Mouse (Mus musculus): ENCODE results near the gene Sp140. TPM values are rescaled to one million over a fixed set of nuclear protein-coding genes. Genes with fewer than 3 reads are reported as not detected.
"Not testable (repeated sequence)": the region's sequence is repeated elsewhere in the genome, so short reads cannot be mapped to it uniquely, and the experiment has no call there.

Gene Sp140
- total RNA-seq, 2 experiments from 2014 or later, result 1.5 to 2.0 TPM

- intact Hi-C loops (cut with DNase I); DNase-seq: not testable (repeated sequence)
Observed at GRCm38 (mm10) chr1:85636936-85637335, 36.8 kb downstream of the Sp140 start.

GRCm38 (mm10) chr1:85638144-85638543 is 38.0 kb downstream of the Sp140 start:
- DNase-seq; intact Hi-C loops (cut with DNase I): not testable (repeated sequence)

- DNase-seq, result peak; percentile 17 to 27
- intact Hi-C loops (cut with DNase I), result not testable (repeated sequence)
Observed at GRCm38 (mm10) chr1:85649881-85650280, 49.7 kb downstream of the Sp140 start, which contains the start of gene Sp100. Gene Sp100, plus strand, starts transcription at chr1:85649988.

DNA sequence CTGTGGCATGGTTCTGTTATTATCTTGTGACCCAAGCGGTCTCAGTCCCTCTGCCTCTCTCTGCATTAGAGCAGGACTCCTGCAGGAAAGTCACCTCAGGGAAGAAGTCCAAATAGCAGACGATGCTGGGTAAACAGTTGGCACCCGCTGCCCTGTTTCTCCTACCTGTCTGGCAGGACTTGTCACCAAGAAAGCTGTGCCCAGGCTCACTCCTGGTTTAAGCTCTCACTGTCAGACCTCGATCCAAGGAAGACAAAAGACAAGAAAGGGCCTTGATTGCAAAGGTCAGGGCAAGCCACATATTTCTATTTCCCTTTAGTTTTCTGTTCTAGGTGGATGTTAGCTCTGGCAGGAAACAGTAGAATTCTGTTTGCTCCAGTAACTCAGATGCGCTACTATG is 50.3 kb downstream of the Sp140 start:
- intact Hi-C loops (cut with DNase I); DNase-seq: not testable (repeated sequence)

DNA sequence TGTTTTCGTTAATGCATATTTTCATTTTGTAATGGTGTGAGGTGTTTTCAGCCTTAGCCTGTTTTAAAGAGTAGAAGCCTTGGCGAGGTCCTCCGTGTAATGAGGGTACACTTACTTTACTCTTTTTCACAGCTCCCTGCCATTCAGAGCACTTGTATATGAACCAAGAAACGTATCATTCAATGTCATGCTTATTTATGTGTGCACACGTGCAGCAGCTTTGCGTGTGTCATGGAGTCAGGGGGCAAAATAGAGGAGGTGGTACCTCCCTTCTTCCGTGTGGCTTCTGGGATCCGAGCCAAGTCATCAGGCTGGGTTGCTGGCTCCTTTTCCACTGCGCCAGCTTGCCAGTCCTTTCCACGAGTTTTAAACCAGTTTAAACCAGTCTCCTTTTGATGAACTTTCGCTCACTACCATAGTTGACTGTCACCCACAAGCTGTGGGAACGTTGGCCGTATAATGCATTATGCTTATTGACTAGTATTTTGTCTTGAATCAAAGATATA is 51.6 kb downstream of the Sp140 start:
- DNase-seq; intact Hi-C loops (cut with DNase I): not testable (repeated sequence)

DNA sequence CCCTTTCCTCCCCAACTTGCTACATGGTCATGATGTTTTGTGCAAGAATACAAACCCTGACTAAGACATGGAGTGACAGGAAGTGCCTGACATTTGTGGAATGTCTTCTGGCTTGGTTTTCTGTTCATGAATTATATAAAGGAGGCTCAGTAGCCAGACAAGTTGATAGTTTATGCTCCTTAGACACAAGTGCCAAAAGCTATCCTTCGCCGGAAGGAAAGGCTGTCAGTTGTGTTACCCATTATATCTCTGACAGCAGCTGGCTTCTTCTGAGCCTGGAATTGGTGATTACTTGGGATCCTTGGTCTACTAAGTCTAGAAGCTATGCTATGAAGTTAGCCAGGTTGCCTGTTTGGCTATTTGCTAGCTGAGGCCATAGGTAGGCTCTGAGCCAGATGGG is 57.0 kb downstream of the Sp140 start:
- intact Hi-C loops (cut with DNase I), result not testable (repeated sequence)

DNA sequence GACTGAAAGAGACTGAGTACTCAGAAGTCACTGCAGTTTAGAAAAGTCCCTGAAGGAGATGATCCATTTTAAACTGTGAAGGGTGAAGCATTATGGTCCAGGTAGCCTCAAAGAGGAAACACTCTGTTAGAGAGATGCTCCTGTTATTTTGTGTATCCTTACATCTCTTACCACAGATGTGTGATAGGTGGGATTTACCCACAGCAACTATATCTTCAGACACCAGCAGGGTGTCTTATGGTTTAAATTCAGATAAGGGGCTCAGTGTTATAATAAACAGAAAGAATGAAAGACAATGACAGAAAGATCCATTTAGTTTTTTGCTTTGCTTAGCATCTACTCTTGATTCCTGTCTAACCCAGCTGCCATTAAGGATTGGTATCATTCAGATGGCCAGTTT is 64.1 kb downstream of the Sp140 start:
- intact Hi-C loops (cut with DNase I), result no loop called here
- DNase-seq, result no peak

More for the DNA sequence above, 57.0 kb downstream of the Sp140 start:
- not testable (repeated sequence) for DNase-seq

DNA sequence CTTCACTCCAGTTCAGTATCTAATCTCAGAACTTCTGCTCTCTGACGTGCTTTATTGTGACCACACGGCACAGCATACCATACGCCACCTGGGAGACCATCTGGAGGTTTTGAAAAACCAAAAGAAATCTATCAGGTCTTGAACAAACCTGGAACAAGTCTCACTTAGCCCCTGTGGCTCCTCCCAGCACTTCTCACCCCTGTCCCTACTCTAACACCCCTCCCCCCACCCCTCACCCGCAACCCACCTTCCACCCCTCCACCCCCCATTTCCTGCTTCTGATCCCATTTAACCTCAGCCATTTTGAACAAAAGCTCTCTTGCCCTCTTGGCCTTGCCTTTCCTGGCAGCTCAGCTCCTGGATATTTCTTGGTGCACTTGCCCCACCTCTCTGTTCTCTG is 80.0 kb downstream of the Sp140 start:
- intact Hi-C loops (cut with DNase I), result no loop called here
- DNase-seq, result no peak

DNA sequence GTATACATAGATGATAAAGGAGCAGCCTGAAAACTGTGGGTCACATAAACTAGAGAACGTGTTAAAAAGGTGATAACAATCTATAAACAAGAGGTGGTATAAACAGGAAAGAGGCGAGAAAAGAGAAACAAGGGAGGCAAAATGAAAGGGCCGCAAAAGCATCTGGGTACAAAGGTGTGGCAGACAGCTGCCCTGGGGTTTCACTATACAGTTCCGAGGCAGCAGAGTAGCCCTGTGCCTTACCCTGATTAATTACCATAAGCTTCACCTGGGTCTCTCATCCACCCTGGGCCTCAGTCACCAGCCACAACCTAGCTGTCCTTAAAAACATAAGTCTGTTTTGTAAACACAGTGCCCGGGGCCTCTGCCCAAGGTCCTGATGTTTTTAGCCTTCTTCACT is 86.5 kb downstream of the Sp140 start:
- no peak for DNase-seq
- intact Hi-C loops (cut with DNase I), result no loop called here

- no peak for DNase-seq
- intact Hi-C loops (cut with DNase I), result no loop called here
Observed at GRCm38 (mm10) chr1:85687346-85687745, 87.2 kb downstream of the Sp140 start.

- DNase-seq, result no peak
- intact Hi-C loops (cut with DNase I), result no loop called here
Observed at GRCm38 (mm10) chr1:85690544-85690943, 90.4 kb downstream of the Sp140 start.

GRCm38 (mm10) chr1:85692281-85692680 is 92.1 kb downstream of the Sp140 start:
- intact Hi-C loops (cut with DNase I), result no loop called here
- no peak for DNase-seq

DNA sequence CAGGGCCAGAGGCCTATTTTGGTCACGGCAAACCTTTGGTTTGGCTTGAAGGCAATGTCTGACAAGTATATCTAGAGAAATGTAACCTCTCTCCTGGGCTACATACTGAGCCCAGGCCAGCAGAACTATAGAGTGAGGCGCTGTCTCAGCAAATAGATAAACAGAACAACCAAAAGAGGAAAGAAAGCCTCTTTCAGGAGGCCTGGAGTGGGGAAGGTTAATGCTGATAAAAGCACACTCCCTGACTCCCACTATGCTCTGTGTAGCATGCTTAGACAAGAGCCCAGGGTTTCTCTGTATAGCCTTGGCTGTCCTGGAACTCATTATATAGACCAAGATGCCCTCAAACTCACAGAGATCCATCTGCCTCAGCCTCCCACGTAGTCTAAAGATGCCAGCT is 93.1 kb downstream of the Sp140 start:
- DNase-seq, result no peak
- intact Hi-C loops (cut with DNase I), result no loop called here

Other genes starting within 250 kb of the Sp140 start
- gene G530012D18Rik, start 24.7 kb upstream of the Sp140 start, total RNA-seq (2021), result not detected
- gene Sp110, start 1.6 kb upstream of the Sp140 start, total RNA-seq (2021), result 1 to 10 TPM; 3.1 to 3.8 TPM
- 10 to 100 TPM in 1 of 2 experiments, 1 to 10 TPM in 1; 7.4 to 10.5 TPM for gene Sp100, start 49.6 kb downstream of the Sp140 start, total RNA-seq (2021)
- gene A630001G21Rik, start 178.3 kb downstream of the Sp140 start, total RNA-seq (2021), result 1 to 10 TPM in 1 of 2 experiments, under 1 TPM in 1; 0.45 to 1.1 TPM
- gene Cab39, start 193.1 kb downstream of the Sp140 start, total RNA-seq (2021), result 100 to 1,000 TPM; 106 to 108 TPM